Mouse (Mus musculus) ES-Bruce4 (cell line): ENCODE data around the gene 1700012B09Rik. TPM values are rescaled to one million over a fixed set of nuclear protein-coding genes. Genes with fewer than 3 reads are reported as not detected.
A peak's percentile ranks its signal among the peaks of the same experiment; 100 is the strongest.

Experiments
- H3K27ac ChIP-seq: 2 replicates; pipeline ENCODE4 v1.5.1; 2012; ENCODE audit warnings: low read length, inconsistent platforms; ENCODE audit not compliant: insufficient read depth
- H3K27me3 ChIP-seq: 2 replicates; pipeline ENCODE4 v1.6.1; 2012; ENCODE audit warnings: mild to moderate bottlenecking, low read length, inconsistent platforms; ENCODE audit not compliant: control insufficient read depth, poor library complexity, insufficient read depth, severe bottlenecking
- H3K36me3 ChIP-seq: 2 replicates; pipeline ENCODE4 v1.6.1; 2012; ENCODE audit warnings: inconsistent platforms, mild to moderate bottlenecking, low read length, moderate library complexity; ENCODE audit not compliant: control insufficient read depth, poor library complexity, insufficient read depth, severe bottlenecking
- H3K4me1 ChIP-seq: one replicate; pipeline ENCODE4 v1.8.1; 2011; ENCODE audit warnings: low read length; ENCODE audit not compliant: control insufficient read depth, insufficient read depth
- H3K4me3 ChIP-seq: 2 replicates; pipeline ENCODE4 v1.5.1; 2011; ENCODE audit warnings: low read depth, mild to moderate bottlenecking, low read length
- H3K9ac ChIP-seq: 2 replicates; pipeline ENCODE4 v1.6.1; 2012; ENCODE audit warnings: low read depth, mild to moderate bottlenecking, inconsistent platforms; ENCODE audit not compliant: poor library complexity, severe bottlenecking
- H3K9me3 ChIP-seq: replicated peaks from 2 replicates; pipeline ENCODE4 v1.6.1; 2012; ENCODE audit warnings: mild to moderate bottlenecking, low read length, inconsistent platforms; ENCODE audit not compliant: control insufficient read depth, poor library complexity, insufficient read depth, severe bottlenecking
- CTCF ChIP-seq: IDR thresholded peaks from one replicate; pipeline ENCODE4 v1.8.1; 2011; ENCODE audit warnings: low read depth, low read length
- EP300 ChIP-seq: IDR thresholded peaks from 2 replicates; pipeline ENCODE4 v1.6.1; 2011; ENCODE audit warnings: low read depth, low read length; ENCODE audit not compliant: insufficient read depth
- POLR2A ChIP-seq: IDR thresholded peaks from one replicate; pipeline ENCODE4 v1.8.1; 2011; ENCODE audit warnings: low read length; ENCODE audit not compliant: insufficient read depth
- polyA plus RNA-seq: library from polyadenylated mRNA; stranded (reverse); fragments of >200 nt; gene quantifications from 2 replicates; pipeline ENCODE4 v1.2.4, GENCODE M21; 2011; ENCODE audit warnings: low read depth; ENCODE audit not compliant: missing spikeins, insufficient read depth, insufficient read length

Gene 1700012B09Rik
- polyA plus RNA-seq, 1 experiment, result not detected

DNA sequence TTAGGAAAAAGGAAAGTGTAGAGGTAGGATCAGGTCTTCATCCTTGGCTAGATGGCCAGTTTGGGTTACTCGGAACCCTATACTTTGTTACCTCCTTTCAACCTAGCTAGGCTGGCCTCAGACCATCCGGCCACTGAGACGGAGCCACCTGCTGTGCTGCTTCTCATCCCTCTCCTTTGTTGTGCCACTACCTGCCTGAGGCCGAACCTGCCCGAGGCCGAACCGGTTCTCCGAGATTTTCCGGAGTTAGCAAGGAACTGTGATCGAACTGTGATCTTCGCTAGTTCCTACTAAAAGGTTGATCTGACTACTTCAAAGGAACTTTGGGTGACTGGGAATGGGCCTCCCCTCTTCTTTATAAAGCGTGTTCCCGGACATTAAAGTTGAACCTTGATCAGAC, 7.5 kb upstream of the 1700012B09Rik start:
- no peak overlapping the region for H3K27ac ChIP-seq
- H3K4me1 ChIP-seq, result peaks cover 2% of the 10 kb centered on the region
- TF ChIP-seq POLR2A (no peak), EP300 (peak; percentile 58; the same call in 1 of the 2 replicates), CTCF (no peak)
- peaks cover 20% of the 10 kb centered on the region for H3K36me3 ChIP-seq
- H3K9ac ChIP-seq, result no peak overlapping the region
- H3K27me3 ChIP-seq, result no peaks in the 10 kb centered on the region
- no peaks in the 10 kb centered on the region for H3K9me3 ChIP-seq
- no peak overlapping the region for H3K4me3 ChIP-seq

DNA sequence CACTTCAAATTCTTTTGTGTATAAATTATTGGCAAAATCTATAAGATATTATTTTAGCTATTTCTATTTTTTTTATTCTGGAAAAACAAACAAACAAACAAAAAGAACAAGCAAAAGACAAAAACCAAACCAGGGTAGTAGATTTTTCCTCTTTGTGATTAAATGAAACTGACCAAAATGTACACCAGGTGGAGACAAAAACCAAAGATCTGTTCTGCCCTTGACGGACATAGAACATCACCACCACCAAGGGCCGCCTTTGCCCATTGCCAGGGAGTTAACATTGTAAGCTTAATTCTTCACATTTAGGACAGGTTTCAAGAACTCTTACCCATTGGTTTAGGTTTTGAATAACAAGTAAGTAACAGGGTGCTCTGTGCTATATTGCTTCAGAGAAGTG, 3.0 kb upstream of the 1700012B09Rik start:
- Histone ChIP-seq H3K4me1 (peaks cover 2% of the 10 kb centered on the region), H3K27me3 (no peaks in the 10 kb centered on the region), H3K27ac (no peak overlapping the region), H3K36me3 (no peaks in the 10 kb centered on the region), H3K9ac (no peak overlapping the region), H3K4me3 (no peak overlapping the region), H3K9me3 (no peaks in the 10 kb centered on the region)
- TF ChIP-seq EP300, result no peak
- no peak for TF ChIP-seq POLR2A
- TF ChIP-seq CTCF, result no peak

DNA sequence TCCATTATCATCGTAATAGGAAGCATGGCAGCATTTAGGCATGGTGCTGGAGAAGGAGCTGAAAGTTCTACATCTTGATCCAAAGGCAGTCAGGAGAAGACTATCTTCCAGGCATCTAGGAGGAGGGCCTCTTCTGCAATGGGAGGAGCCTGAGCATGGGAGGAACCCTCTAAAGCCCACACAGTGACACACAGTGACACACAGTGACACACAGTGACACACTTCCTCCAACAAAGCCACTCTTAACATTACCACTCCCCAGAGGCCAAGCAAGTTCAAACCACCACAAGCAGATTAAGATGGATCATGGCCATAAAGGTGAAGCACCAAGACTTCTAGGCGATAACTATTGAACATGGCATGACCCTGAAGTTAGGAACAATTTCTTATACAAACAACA, 1.2 kb upstream of the 1700012B09Rik start:
- Histone ChIP-seq H3K27me3 (no peaks in the 10 kb centered on the region), H3K4me3 (no peak overlapping the region), H3K27ac (no peak overlapping the region), H3K36me3 (no peaks in the 10 kb centered on the region), H3K9ac (no peak overlapping the region), H3K9me3 (no peaks in the 10 kb centered on the region), H3K4me1 (no peaks in the 10 kb centered on the region)
- TF ChIP-seq POLR2A (no peak), CTCF (no peak), EP300 (no peak)

DNA sequence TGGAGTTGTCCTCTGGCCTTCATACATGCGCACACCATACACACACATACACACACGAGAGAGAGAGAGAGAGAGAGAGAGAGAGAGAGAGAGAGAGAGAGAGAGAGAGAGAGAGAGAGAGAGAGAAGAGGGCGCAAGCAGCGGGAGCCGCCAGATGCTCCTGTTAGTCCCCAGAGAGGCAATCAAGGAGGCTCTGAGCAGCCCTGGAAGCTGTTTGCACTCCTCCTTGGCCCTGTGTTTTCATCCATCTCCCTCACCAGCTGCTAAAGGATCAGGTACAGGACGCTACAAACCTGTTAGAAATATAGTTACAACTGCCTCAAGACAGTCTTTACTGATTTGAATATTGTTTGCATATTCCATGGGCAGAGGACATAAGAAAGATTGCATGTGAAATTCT, 1.0 kb downstream of the 1700012B09Rik start:
- H3K9ac ChIP-seq, result no peak overlapping the region
- H3K36me3 ChIP-seq, result no peaks in the 10 kb centered on the region
- no peaks in the 10 kb centered on the region for H3K9me3 ChIP-seq
- H3K27me3 ChIP-seq, result no peaks in the 10 kb centered on the region
- H3K27ac ChIP-seq, result no peak overlapping the region
- no peak overlapping the region for H3K4me3 ChIP-seq
- TF ChIP-seq CTCF (no peak), EP300 (no peak), POLR2A (no peak)
- no peaks in the 10 kb centered on the region for H3K4me1 ChIP-seq

DNA sequence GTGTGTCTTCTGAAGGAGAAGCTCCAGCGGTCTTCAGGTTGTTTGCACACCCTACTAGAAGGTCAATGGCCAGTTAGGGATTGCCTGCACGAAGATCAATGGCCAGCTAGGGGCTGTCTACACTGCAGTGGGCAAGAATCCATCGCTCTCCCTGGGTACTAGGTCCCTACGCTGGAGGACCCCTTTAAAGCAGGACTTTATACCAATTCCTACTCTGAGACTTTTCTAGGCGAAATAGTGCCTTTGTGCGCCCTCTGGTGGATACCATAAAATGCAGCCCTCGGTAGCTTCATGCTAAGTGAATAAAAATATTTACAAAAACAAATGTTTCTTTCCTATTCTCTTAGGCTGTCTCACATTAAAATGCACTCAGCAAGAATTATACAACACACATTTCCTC, 6.1 kb downstream of the 1700012B09Rik start:
- Histone ChIP-seq H3K9ac (no peak overlapping the region), H3K4me3 (no peak overlapping the region), H3K9me3 (no peaks in the 10 kb centered on the region), H3K27me3 (no peaks in the 10 kb centered on the region), H3K36me3 (no peaks in the 10 kb centered on the region), H3K4me1 (no peaks in the 10 kb centered on the region), H3K27ac (no peak overlapping the region)
- TF ChIP-seq EP300, result no peak
- no peak for TF ChIP-seq POLR2A

DNA sequence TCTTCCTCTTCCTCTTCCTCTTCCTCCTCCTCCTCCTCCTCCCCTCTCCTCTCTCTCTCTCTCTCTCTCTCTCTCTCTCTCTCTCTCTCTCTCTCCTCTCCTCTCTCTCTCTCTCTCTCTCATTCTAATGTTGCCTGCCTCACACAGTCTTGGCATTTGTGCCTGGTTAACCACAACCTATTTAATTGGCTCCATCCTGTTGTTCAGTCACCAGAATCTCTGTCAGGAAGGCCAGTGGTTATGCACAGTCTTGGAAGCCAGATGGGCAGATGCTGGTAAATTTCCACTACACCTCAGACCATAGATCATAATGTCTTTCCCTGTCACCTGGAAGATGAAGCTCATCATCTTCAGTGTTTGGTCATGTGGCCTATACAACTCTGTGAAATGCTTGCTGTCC, 11.6 kb downstream of the 1700012B09Rik start:
- TF ChIP-seq POLR2A (no peak), CTCF (no peak), EP300 (no peak)
- H3K9ac ChIP-seq, result no peak overlapping the region
- no peak overlapping the region for H3K27ac ChIP-seq
- H3K4me1 ChIP-seq, result no peaks in the 10 kb centered on the region
- no peaks in the 10 kb centered on the region for H3K9me3 ChIP-seq
- no peak overlapping the region for H3K4me3 ChIP-seq
- no peaks in the 10 kb centered on the region for H3K27me3 ChIP-seq
- no peaks in the 10 kb centered on the region for H3K36me3 ChIP-seq
